Mouse (Mus musculus): ENCODE results near the gene Tpst1. TPM values are rescaled to one million over a fixed set of nuclear protein-coding genes. Genes with fewer than 3 reads are reported as not detected.

The Tpst1 gene
- total and polyA plus RNA-seq, 2 experiments: 10.8 to 15.6 TPM

DNA sequence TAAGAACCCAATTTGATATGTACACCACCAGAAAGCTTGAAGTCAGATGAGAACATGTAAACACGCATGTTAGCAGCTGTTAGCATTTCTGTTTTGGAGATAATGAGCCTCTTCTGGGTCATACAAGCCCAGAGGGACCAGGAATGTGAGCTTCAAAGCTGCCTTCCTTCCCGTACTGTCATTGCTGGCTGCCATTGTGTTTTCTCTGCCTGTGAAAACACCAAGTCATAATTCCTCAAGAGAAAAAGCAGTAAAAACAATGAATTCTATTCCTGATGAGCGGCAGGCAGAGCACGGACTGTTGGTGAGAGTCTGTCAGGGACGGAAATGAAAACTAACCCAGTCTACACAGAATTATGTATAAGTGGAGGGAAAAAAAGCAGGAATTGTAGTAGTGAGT is 51.1 kb downstream of the Tpst1 start:
- no peak overlapping the region for H3K4me3 ChIP-seq (ENCODE audit: insufficient read depth, low read depth, low read length)
- no peak overlapping the region for H3K9ac ChIP-seq (ENCODE audit: low read depth, low read length)
- DNase-seq (ENCODE audit: extremely low read depth, low read depth, low spot score): no peak
- no peaks in the 10 kb centered on the region; the same call in 1 of the 2 replicates for H3K79me2 ChIP-seq (ENCODE audit: control insufficient read depth, insufficient read depth, low read length)
- peaks cover 4% of the 10 kb centered on the region for H3K36me3 ChIP-seq (ENCODE audit: control insufficient read depth, insufficient read depth, low read length)
- no peaks in the 10 kb centered on the region for H3K4me1 ChIP-seq (ENCODE audit: control insufficient read depth, insufficient read depth, low read length)
- 94% methylated on average over 5 of the region's 5 CpGs for WGBS
- TF ChIP-seq POLR2A (IDR thresholded peaks at IDR 0.05; ENCODE audit: extremely low read depth, insufficient read depth, low read length) (no peak), CTCF (IDR thresholded peaks at IDR 0.05; ENCODE audit: low read depth, low read length) (no peak)
- H3K27ac ChIP-seq (replicated peaks; ENCODE audit: insufficient read depth, low read depth, low read length): no peak overlapping the region
- no peaks in the 10 kb centered on the region for H3K27me3 ChIP-seq (ENCODE audit: control insufficient read depth, insufficient read depth, low read length)

DNA sequence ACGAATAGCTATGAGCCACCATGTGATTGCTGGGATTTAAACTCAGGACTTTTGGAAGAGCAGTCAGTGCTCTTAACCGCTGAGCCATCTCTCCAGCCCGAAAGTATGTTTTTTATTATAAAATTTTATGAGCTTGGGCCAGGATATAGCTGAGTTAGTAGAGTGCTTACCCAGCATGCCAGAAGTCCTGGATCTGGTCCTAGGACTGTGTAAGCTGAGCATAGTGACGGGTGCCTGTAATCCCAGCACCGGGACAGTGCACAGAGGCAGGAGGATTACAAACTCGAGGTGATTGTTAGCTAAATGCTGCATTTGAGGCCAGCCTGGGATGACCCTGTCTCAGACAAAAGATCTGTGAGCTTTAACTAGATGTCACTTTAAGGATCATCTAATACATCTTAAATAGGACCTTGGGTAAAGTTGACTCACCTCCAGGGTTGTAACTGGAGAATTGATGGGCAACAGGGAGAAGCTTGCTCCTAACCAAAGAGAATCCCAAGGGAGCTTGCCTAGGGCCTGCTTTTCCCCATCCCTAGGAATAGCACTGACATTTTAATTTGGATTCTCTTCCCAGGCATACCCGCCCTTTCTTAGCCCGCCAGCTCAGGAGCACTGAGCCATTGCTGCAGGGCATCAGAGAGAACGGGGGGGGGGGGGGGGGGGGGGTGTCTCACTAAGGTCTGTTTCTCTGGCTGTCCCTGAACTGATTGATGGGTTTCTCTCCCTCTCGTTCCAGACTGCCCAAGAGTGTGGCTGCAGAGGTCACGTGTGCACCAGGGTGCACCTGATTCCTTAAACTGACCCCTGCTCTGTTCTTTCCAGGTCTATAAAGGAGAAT is 55.8 kb downstream of the Tpst1 start:
- Histone ChIP-seq H3K27me3 (ENCODE audit: control insufficient read depth, insufficient read depth, low read length) (no peaks in the 10 kb centered on the region), H3K9ac (ENCODE audit: low read depth, low read length) (no peak overlapping the region), H3K4me1 (ENCODE audit: control insufficient read depth, insufficient read depth, low read length) (no peaks in the 10 kb centered on the region), H3K36me3 (ENCODE audit: control insufficient read depth, insufficient read depth, low read length) (peaks cover 12% of the 10 kb centered on the region), H3K27ac (replicated peaks; ENCODE audit: insufficient read depth, low read depth, low read length) (no peak overlapping the region), H3K4me3 (ENCODE audit: insufficient read depth, low read depth, low read length) (no peak overlapping the region), H3K79me2 (ENCODE audit: control insufficient read depth, insufficient read depth, low read length) (no peaks in the 10 kb centered on the region)
- TF ChIP-seq POLR2A (IDR thresholded peaks at IDR 0.05; ENCODE audit: extremely low read depth, insufficient read depth, low read length) (no peak), CTCF (IDR thresholded peaks at IDR 0.05; ENCODE audit: low read depth, low read length) (no peak)
- DNase-seq (ENCODE audit: extremely low read depth, low read depth, low spot score): no peak
- 87% methylated on average over 10 of the region's 11 CpGs for WGBS

GRCm38 (mm10) chr5:130129524-130129793 is 56.3 kb downstream of the Tpst1 start:
- H3K4me1 ChIP-seq (ENCODE audit: control insufficient read depth, insufficient read depth, low read length): no peaks in the 10 kb centered on the region
- no peak for TF ChIP-seq CTCF (IDR thresholded peaks at IDR 0.05; ENCODE audit: low read depth, low read length)
- TF ChIP-seq POLR2A (IDR thresholded peaks at IDR 0.05; ENCODE audit: extremely low read depth, insufficient read depth, low read length): no peak
- no peaks in the 10 kb centered on the region for H3K27me3 ChIP-seq (ENCODE audit: control insufficient read depth, insufficient read depth, low read length)
- H3K9ac ChIP-seq (ENCODE audit: low read depth, low read length): no peak overlapping the region
- 78% methylated on average over 5 of the region's 5 CpGs for WGBS
- H3K79me2 ChIP-seq (ENCODE audit: control insufficient read depth, insufficient read depth, low read length): no peaks in the 10 kb centered on the region
- H3K36me3 ChIP-seq (ENCODE audit: control insufficient read depth, insufficient read depth, low read length): peaks cover 12% of the 10 kb centered on the region
- H3K27ac ChIP-seq (replicated peaks; ENCODE audit: insufficient read depth, low read depth, low read length): no peak overlapping the region
- H3K4me3 ChIP-seq (ENCODE audit: insufficient read depth, low read depth, low read length): no peak overlapping the region
- no peak for DNase-seq (ENCODE audit: extremely low read depth, low read depth, low spot score)

DNA sequence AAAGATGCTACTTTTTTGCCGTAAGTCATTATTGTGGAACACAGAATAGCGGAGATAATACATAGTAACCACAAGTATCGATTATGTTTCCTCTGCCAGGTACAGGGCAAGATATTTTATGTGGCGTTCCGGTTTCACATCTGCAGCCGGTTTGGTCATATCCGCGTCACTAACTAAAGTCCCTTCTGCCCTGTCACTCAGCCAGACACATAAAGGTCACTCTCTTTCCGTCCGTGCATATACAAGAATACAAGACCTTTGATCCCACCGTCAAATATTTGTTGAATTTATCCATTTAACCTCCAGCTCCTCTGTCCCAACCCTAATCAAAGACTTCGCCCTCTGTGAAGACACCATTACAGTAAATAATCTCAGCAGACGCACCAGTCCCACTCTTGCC is 63.5 kb downstream of the Tpst1 start:
- Histone ChIP-seq H3K4me3 (ENCODE audit: insufficient read depth, low read depth, low read length) (no peak overlapping the region), H3K79me2 (ENCODE audit: control insufficient read depth, insufficient read depth, low read length) (no peaks in the 10 kb centered on the region), H3K4me1 (ENCODE audit: control insufficient read depth, insufficient read depth, low read length) (peaks cover 10% of the 10 kb centered on the region), H3K27me3 (ENCODE audit: control insufficient read depth, insufficient read depth, low read length) (no peaks in the 10 kb centered on the region), H3K36me3 (ENCODE audit: control insufficient read depth, insufficient read depth, low read length) (no peaks in the 10 kb centered on the region; the same call in 1 of the 2 replicates), H3K9ac (ENCODE audit: low read depth, low read length) (no peak overlapping the region), H3K27ac (replicated peaks; ENCODE audit: insufficient read depth, low read depth, low read length) (peak overlapping the region; percentile 61)
- WGBS: 33% methylated on average over 13 of the region's 13 CpGs
- peak; percentile 91 for DNase-seq (ENCODE audit: extremely low read depth, low read depth, low spot score)
- TF ChIP-seq CTCF (IDR thresholded peaks at IDR 0.05; ENCODE audit: low read depth, low read length) (no peak), POLR2A (IDR thresholded peaks at IDR 0.05; ENCODE audit: extremely low read depth, insufficient read depth, low read length) (no peak)

GRCm38 (mm10) chr5:130139393-130139792 is 66.3 kb downstream of the Tpst1 start:
- TF ChIP-seq POLR2A (IDR thresholded peaks at IDR 0.05; ENCODE audit: extremely low read depth, insufficient read depth, low read length) (no peak), CTCF (IDR thresholded peaks at IDR 0.05; ENCODE audit: low read depth, low read length) (peak; percentile 57; the same call in 1 of the 2 replicates)
- Histone ChIP-seq H3K27me3 (ENCODE audit: control insufficient read depth, insufficient read depth, low read length) (no peaks in the 10 kb centered on the region), H3K9ac (ENCODE audit: low read depth, low read length) (no peak overlapping the region), H3K4me1 (ENCODE audit: control insufficient read depth, insufficient read depth, low read length) (peaks cover 14% of the 10 kb centered on the region), H3K79me2 (ENCODE audit: control insufficient read depth, insufficient read depth, low read length) (no peaks in the 10 kb centered on the region), H3K4me3 (ENCODE audit: insufficient read depth, low read depth, low read length) (no peak overlapping the region), H3K27ac (replicated peaks; ENCODE audit: insufficient read depth, low read depth, low read length) (peak overlapping the region; percentile 50; the same call in 1 of the 2 replicates), H3K36me3 (ENCODE audit: control insufficient read depth, insufficient read depth, low read length) (no peaks in the 10 kb centered on the region)
- DNase-seq (ENCODE audit: extremely low read depth, low read depth, low spot score): peak; percentile 76
- 7% methylated on average over 8 of the region's 8 CpGs for WGBS

DNA sequence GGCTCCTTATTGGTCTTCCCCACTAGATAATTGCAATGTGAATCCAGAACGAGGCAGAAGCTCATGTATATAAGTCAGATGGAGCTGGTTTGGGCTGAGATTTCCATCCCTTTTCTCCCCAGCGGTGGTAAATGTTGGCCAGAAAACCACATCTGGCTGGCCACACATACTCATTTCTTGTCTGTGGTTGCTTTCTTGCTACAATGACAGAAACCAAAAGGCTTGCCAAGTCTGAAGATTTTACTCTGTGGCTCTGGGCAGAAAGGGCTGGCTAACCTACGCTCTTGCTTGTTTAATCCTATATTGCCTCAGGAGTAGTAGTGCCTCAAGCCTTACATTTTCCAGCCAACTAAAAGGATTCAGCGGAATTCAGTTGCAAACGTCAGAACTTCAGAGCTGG is 68.0 kb downstream of the Tpst1 start:
- 91% methylated on average over 5 of the region's 5 CpGs for WGBS
- no peak overlapping the region for H3K9ac ChIP-seq (ENCODE audit: low read depth, low read length)
- peaks cover 13% of the 10 kb centered on the region for H3K4me1 ChIP-seq (ENCODE audit: control insufficient read depth, insufficient read depth, low read length)
- DNase-seq (ENCODE audit: extremely low read depth, low read depth, low spot score): no peak
- H3K4me3 ChIP-seq (ENCODE audit: insufficient read depth, low read depth, low read length): no peak overlapping the region
- no peak overlapping the region for H3K27ac ChIP-seq (replicated peaks; ENCODE audit: insufficient read depth, low read depth, low read length)
- no peaks in the 10 kb centered on the region for H3K27me3 ChIP-seq (ENCODE audit: control insufficient read depth, insufficient read depth, low read length)
- no peaks in the 10 kb centered on the region for H3K36me3 ChIP-seq (ENCODE audit: control insufficient read depth, insufficient read depth, low read length)
- TF ChIP-seq POLR2A (IDR thresholded peaks at IDR 0.05; ENCODE audit: extremely low read depth, insufficient read depth, low read length) (no peak), CTCF (IDR thresholded peaks at IDR 0.05; ENCODE audit: low read depth, low read length) (no peak)
- H3K79me2 ChIP-seq (ENCODE audit: control insufficient read depth, insufficient read depth, low read length): no peaks in the 10 kb centered on the region; the same call in 1 of the 2 replicates
